Mouse (Mus musculus) MEL (cell line): ENCODE data around the gene Cfap161. TPM values are rescaled to one million over a fixed set of nuclear protein-coding genes. Genes with fewer than 3 reads are reported as not detected.

Source experiments
- DNase-seq: peaks from one replicate; pipeline ENCODE4 v3.0.0; 2011; ENCODE audit warnings: low read depth, low spot score
- H3K27ac ChIP-seq: 2 replicates; pipeline ENCODE4 v1.5.1; 2012; ENCODE audit warnings: low read depth, mild to moderate bottlenecking, control low read depth, low read length, moderate library complexity; ENCODE audit not compliant: control insufficient read depth
- H3K27me3 ChIP-seq, 2 experiments: fragments of 150-350 bp in 1 of 2; sonication (generic) in 1 of 2; 2 replicates each; pipeline ENCODE4 v1.6.1; 2012; ENCODE audit warnings: low read length in 2 of 2, mild to moderate bottlenecking in 2 of 2, improper control_type of control experiment in 1 of 2, moderate library complexity in 1 of 2; ENCODE audit not compliant: insufficient read depth in 2 of 2, control insufficient read depth in 1 of 2
- H3K36me3 ChIP-seq, 2 experiments: 2 replicates each; pipeline ENCODE4 v1.6.1; 2012 to 2014; ENCODE audit warnings: low read length in 2 of 2, improper control_type of control experiment in 1 of 2, inconsistent platforms in 1 of 2, mild to moderate bottlenecking in 1 of 2; ENCODE audit not compliant: insufficient read depth in 2 of 2, control insufficient read depth in 1 of 2
- H3K4me1 ChIP-seq, 2 experiments: fragments of 150-350 bp in 1 of 2; sonication (generic) in 1 of 2; 2 replicates each; pipeline ENCODE4 v1.6.1; 2012; ENCODE audit warnings: low read length in 2 of 2, improper control_type of control experiment in 1 of 2, mild to moderate bottlenecking in 1 of 2; ENCODE audit not compliant: insufficient read depth in 2 of 2, control insufficient read depth in 1 of 2
- H3K4me3 ChIP-seq, 2 experiments: fragments of 150-350 bp in 1 of 2; sonication (generic) in 1 of 2; 2 replicates each; pipeline ENCODE4 v1.5.1; 2012; ENCODE audit warnings: low read depth in 2 of 2, low read length in 2 of 2, mild to moderate bottlenecking in 2 of 2, moderate library complexity in 2 of 2, control low read depth in 1 of 2, improper control_type of control experiment in 1 of 2; ENCODE audit not compliant: control insufficient read depth in 1 of 2, insufficient read depth in 1 of 2
- H3K79me2 ChIP-seq: 2 replicates; pipeline ENCODE4 v1.6.1; 2012; ENCODE audit warnings: mild to moderate bottlenecking, low read length, moderate library complexity; ENCODE audit not compliant: control insufficient read depth, poor library complexity, insufficient read depth
- H3K9ac ChIP-seq: 2 replicates; pipeline ENCODE4 v1.6.1; 2012; ENCODE audit warnings: low read depth, mild to moderate bottlenecking, control low read depth, low read length, moderate library complexity; ENCODE audit not compliant: control insufficient read depth, poor library complexity, severe bottlenecking
- H3K9me3 ChIP-seq: fragments of 150-350 bp; sonication (generic); replicated peaks from 2 replicates; pipeline ENCODE4 v1.6.1; 2012; ENCODE audit warnings: mild to moderate bottlenecking, low read length, improper control_type of control experiment, moderate library complexity; ENCODE audit not compliant: insufficient read depth
- CHD1 ChIP-seq: IDR thresholded peaks from 2 replicates; pipeline ENCODE4 v1.6.1; 2012; ENCODE audit warnings: low read depth, mild to moderate bottlenecking, inconsistent platforms, low read length, improper control_type of control experiment
- CTCF ChIP-seq, 3 experiments: IDR thresholded peaks in 2 of 3; conservative IDR thresholded peaks in 1 of 3; 2 replicates each; pipeline ENCODE4 v1.5.1; 2011 to 2012; ENCODE audit warnings: low read length in 3 of 3, low read depth in 2 of 3, mild to moderate bottlenecking in 2 of 3, improper control_type of control experiment in 1 of 3, inconsistent platforms in 1 of 3, mixed read lengths in 1 of 3, moderate library complexity in 1 of 3; ENCODE audit not compliant: control insufficient read depth in 1 of 3, insufficient read depth in 1 of 3, poor library complexity in 1 of 3, severe bottlenecking in 1 of 3
- ETS1 ChIP-seq: IDR thresholded peaks from 2 replicates; pipeline ENCODE4 v1.6.1; 2012; ENCODE audit warnings: low read depth, mild to moderate bottlenecking, inconsistent platforms, low read length, improper control_type of control experiment, moderate library complexity
- KAT2A ChIP-seq: conservative IDR thresholded peaks from 2 replicates; pipeline ENCODE4 v1.6.1; 2012; ENCODE audit warnings: low read depth, low read length, improper control_type of control experiment, inconsistent platforms
- MAX ChIP-seq: IDR thresholded peaks from 2 replicates; pipeline ENCODE4 v1.6.1; 2011; ENCODE audit warnings: low read length, improper control_type of control experiment
- MEF2A ChIP-seq: IDR thresholded peaks from 2 replicates; pipeline ENCODE4 v1.6.1; 2014; ENCODE audit warnings: low read depth, mild to moderate bottlenecking, inconsistent platforms, low read length, improper control_type of control experiment; ENCODE audit not compliant: poor library complexity, insufficient replicate concordance, severe bottlenecking; ENCODE audit errors: extremely low read depth
- MXI1 ChIP-seq: IDR thresholded peaks from 2 replicates; pipeline ENCODE4 v1.6.1; 2011; ENCODE audit warnings: mild to moderate bottlenecking, low read depth, low read length, improper control_type of control experiment
- MYB ChIP-seq: IDR thresholded peaks from 2 replicates; pipeline ENCODE4 v1.6.1; 2011; ENCODE audit warnings: mild to moderate bottlenecking, low read depth, low read length, improper control_type of control experiment
- NELFE ChIP-seq: IDR thresholded peaks from 2 replicates; pipeline ENCODE4 v1.6.1; 2011; ENCODE audit warnings: low read depth, low read length, improper control_type of control experiment
- POLR2A ChIP-seq, 2 experiments: IDR thresholded peaks; 2 replicates each; pipeline ENCODE4 v1.6.1; 2011 to 2012; ENCODE audit warnings: low read length in 2 of 2, mild to moderate bottlenecking in 2 of 2, control low read depth in 1 of 2, improper control_type of control experiment in 1 of 2, low read depth in 1 of 2, moderate library complexity in 1 of 2; ENCODE audit not compliant: control insufficient read depth in 1 of 2, insufficient read depth in 1 of 2, poor library complexity in 1 of 2
- POLR2AphosphoS5 ChIP-seq: IDR thresholded peaks from 2 replicates; pipeline ENCODE4 v1.6.1; 2012; ENCODE audit warnings: low read depth, borderline replicate concordance, mild to moderate bottlenecking, inconsistent platforms, low read length, moderate library complexity, mixed read lengths
- RAD21 ChIP-seq: IDR thresholded peaks from 2 replicates; pipeline ENCODE4 v1.6.1; 2011; ENCODE audit warnings: mild to moderate bottlenecking, low read depth, low read length, improper control_type of control experiment
- SIN3A ChIP-seq: IDR thresholded peaks from 2 replicates; pipeline ENCODE4 v1.6.1; 2012; ENCODE audit warnings: low read length, improper control_type of control experiment, inconsistent platforms
- SMC3 ChIP-seq: IDR thresholded peaks from 2 replicates; pipeline ENCODE4 v1.6.1; 2011; ENCODE audit warnings: low read depth, low read length, improper control_type of control experiment
- TBP ChIP-seq: IDR thresholded peaks from 2 replicates; pipeline ENCODE4 v1.8.0; 2011; ENCODE audit warnings: low read depth, low read length, improper control_type of control experiment
- ZC3H11A ChIP-seq: IDR thresholded peaks from 2 replicates; pipeline ENCODE4 v1.6.1; 2012; ENCODE audit warnings: low read depth, mild to moderate bottlenecking, inconsistent platforms, low read length, improper control_type of control experiment
- ZNF384 ChIP-seq: IDR thresholded peaks from 2 replicates; pipeline ENCODE4 v1.6.1; 2012; ENCODE audit warnings: low read depth, mild to moderate bottlenecking, inconsistent platforms, low read length, improper control_type of control experiment
- polyA plus RNA-seq, 2 experiments: library from polyadenylated mRNA; stranded (reverse) in 1 of 2; unstranded in 1 of 2; fragments of >175 nt in 1 of 2; fragments of >200 nt in 1 of 2; gene quantifications; 2 replicates each; pipeline versions ENCODE4 v1.2.1 to v1.2.4; 2012; ENCODE audit warnings: low replicate concordance in 2 of 2, low read depth in 1 of 2; ENCODE audit not compliant: insufficient read length in 2 of 2, insufficient read depth in 1 of 2, missing spikeins in 1 of 2
- total RNA-seq: library from RNA; depleted of rRNA; stranded (reverse); fragments of 300-350 nt; gene quantifications from 2 replicates; pipeline ENCODE4 v1.2.3, GENCODE M21; 2012

Cfap161 gene
- total and polyA plus RNA-seq, 3 experiments = not detected

- H3K9ac ChIP-seq = no peak overlapping the region
- DNase-seq = no peak
- H3K27ac ChIP-seq = no peak overlapping the region
- H3K4me1 ChIP-seq = no peaks in the 10 kb centered on the region
- H3K79me2 ChIP-seq = no peaks in the 10 kb centered on the region
- H3K27me3 ChIP-seq = no peaks in the 10 kb centered on the region
- TF ChIP-seq MEF2A (no peak), TBP (no peak), POLR2AphosphoS5 (no peak)
- no peaks in the 10 kb centered on the region for H3K9me3 ChIP-seq
- H3K36me3 ChIP-seq = no peaks in the 10 kb centered on the region
- H3K4me3 ChIP-seq = no peak overlapping the region
These were observed 17.9 kb upstream of the Cfap161 start for GRCm38 (mm10) chr7:83812581-83812980.

- Histone ChIP-seq H3K9ac (no peak overlapping the region), H3K9me3 (no peaks in the 10 kb centered on the region), H3K4me1 (no peaks in the 10 kb centered on the region), H3K27ac (no peak overlapping the region), H3K27me3 (no peaks in the 10 kb centered on the region), H3K79me2 (no peaks in the 10 kb centered on the region), H3K36me3 (no peaks in the 10 kb centered on the region), H3K4me3 (no peak overlapping the region)
- DNase-seq = no peak
- no peak for TF ChIP-seq ZC3H11A
- TF ChIP-seq SIN3A = no peak
- no peak for TF ChIP-seq MXI1
- no peak for TF ChIP-seq MYB
These were observed 17.2 kb upstream of the Cfap161 start for GRCm38 (mm10) chr7:83811916-83812315.

GRCm38 (mm10) chr7:83811461-83811860 lies 16.8 kb upstream of the Cfap161 start:
- H3K27me3 ChIP-seq = no peaks in the 10 kb centered on the region
- DNase-seq = no peak
- no peak overlapping the region for H3K4me3 ChIP-seq
- H3K4me1 ChIP-seq = no peaks in the 10 kb centered on the region
- no peaks in the 10 kb centered on the region for H3K79me2 ChIP-seq
- no peaks in the 10 kb centered on the region for H3K9me3 ChIP-seq
- no peak overlapping the region for H3K9ac ChIP-seq
- no peak for TF ChIP-seq NELFE
- TF ChIP-seq KAT2A = no peak
- TF ChIP-seq CTCF (IDR thresholded peaks at IDR 0.05 in 2 of 3, conservative IDR thresholded peaks at IDR 0.05 in 1 of 3; ENCODE audit: control insufficient read depth in 1 of 3, insufficient read depth in 1 of 3, low read depth in 2 of 3, low read length in 3 of 3, poor library complexity in 1 of 3, severe bottlenecking in 1 of 3) = no peak
- no peak for TF ChIP-seq POLR2A (IDR thresholded peaks at IDR 0.05; ENCODE audit: control insufficient read depth in 1 of 2, insufficient read depth in 1 of 2, low read depth in 1 of 2, low read length in 2 of 2, poor library complexity in 1 of 2)
- TF ChIP-seq ZNF384 = no peak
- no peak for TF ChIP-seq CHD1
- no peak for TF ChIP-seq RAD21
- no peak for TF ChIP-seq ETS1
- TF ChIP-seq SMC3 = no peak
- TF ChIP-seq MAX = no peak
- no peaks in the 10 kb centered on the region for H3K36me3 ChIP-seq
- H3K27ac ChIP-seq = no peak overlapping the region
